Mouse (Mus musculus) monocyte, adult 59 days (primary cell): ENCODE data around the gene Ccdc60. TPM values are rescaled to one million over a fixed set of nuclear protein-coding genes. Genes with fewer than 3 reads are reported as not detected.

Source experiments
- total RNA-seq, 2 experiments: library from RNA; stranded (reverse); gene quantifications; one replicate each; pipeline ENCODE4 v1.2.4; 2023

Gene Ccdc60
- not detected for total RNA-seq

DNA sequence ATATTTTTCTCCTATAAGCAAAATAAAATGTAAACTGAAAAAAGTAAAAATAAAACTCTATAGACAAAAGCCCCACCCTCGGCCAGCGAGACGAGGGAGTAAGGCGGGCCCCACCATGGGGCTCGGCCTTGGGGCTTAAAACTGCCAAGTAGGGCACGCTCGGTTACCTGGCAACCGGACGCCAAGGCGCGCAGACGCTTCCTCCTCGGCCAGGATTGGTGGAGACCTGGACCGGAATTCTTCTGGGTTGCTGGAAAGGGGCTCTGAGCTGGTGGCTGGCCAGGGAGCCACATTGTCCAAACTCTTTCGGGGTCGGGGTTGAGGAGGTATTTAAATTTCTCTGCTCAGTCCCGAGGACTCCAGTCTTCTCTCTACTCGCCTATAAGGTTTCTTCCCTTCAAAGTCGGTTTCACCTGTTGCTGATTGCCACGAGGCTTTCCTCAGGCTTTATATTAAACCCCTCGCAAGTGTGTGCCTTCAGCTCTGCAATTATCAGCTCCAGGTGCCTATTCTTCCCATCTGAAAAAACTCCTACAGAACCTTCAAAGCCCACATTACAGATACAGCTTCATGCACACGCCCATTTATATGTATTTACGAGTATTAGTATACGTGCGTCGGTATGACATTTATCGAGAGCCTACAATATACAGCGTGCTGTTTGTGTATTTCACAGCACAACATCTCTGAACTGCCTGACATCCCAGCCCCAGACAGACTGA is at the start of gene Ccdc60:
Ccdc60 (minus strand) TSS at position 137 of the 722 bp plus-strand sequence.

DNA sequence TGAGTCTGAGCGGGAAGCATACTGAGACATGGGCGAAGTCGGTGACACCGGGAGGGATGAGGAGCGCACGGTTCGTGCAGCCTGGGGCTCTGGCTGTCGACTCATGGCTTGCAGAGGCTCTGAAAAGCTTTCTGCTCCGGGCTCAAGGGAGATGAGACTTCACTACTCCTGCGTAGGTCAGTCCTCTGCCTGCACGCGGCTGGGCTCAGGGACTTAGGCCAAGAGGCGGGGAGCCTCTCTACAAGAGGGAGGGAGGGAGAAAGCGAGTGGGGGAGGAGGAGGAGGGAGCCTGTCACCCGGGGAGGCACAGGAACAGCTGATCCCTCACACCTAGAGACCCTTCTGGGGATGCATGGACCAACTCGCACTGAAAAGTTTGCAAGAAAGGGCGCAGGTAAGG is 205.7 kb downstream of the Ccdc60 start, which contains the start of gene Tmem233:
Tmem233 (minus strand) TSS at position 164 of the 400 bp plus-strand sequence.

Other genes starting within 250 kb of the Ccdc60 start
- not detected for gene Tmem233, start 205.7 kb downstream of the Ccdc60 start, total RNA-seq
- gene Hspb8, start 133.9 kb upstream of the Ccdc60 start, total RNA-seq = not detected